In genomic region chr15:102471727-102472126, GRCm38 (mm10) we compare ENCODE assay signal across 10 mouse cellular contexts. TPM values are rescaled to one million over a fixed set of nuclear protein-coding genes. Genes with fewer than 3 reads are reported as not detected.
A peak's percentile ranks its signal among the peaks of the same experiment; 100 is the strongest.
DNase-seq lines count a peak whose midpoint lies in the region; ATAC-seq and TF ChIP-seq lines count a peak whose summit lies in the region.
"Had no signal": no experiment of that assay in that cellular context is flagged by ENCODE, and none has a peak within 500 bp of the region (broad histone marks: within the 10 kb centered on the region; RNA-seq: fewer than 3 reads in every experiment).

No protein-coding gene starts in this region.

- no peak for TF ChIP-seq CTCF in G1E (IDR thresholded peaks at IDR 0.05; ENCODE audit: low read depth, low read length)

- H3K79me2 ChIP-seq in macrophage (ENCODE audit: inconsistent target) = peaks cover 57% of the 10 kb centered on the region

- peaks cover 11% of the 10 kb centered on the region for H3K36me3 ChIP-seq in heart, embryonic 11.5 days (ENCODE audit: control insufficient read depth, insufficient read depth, low read length)
- H3K36me3 ChIP-seq in G1E (replicated peaks) (peaks cover 62% of the 10 kb centered on the region), macrophage (ENCODE audit: inconsistent target) (peaks cover 39% of the 10 kb centered on the region)
- peaks cover 21% of the 10 kb centered on the region for H3K36me3 ChIP-seq in hindbrain, embryonic 11.5 days (ENCODE audit: control insufficient read depth, insufficient read depth, low read length)

- peaks cover 7% of the 10 kb centered on the region for H3K4me1 ChIP-seq in heart, embryonic 11.5 days (ENCODE audit: control insufficient read depth, insufficient read depth, low read length)
- H3K4me1 ChIP-seq in G1E (ENCODE audit: insufficient read depth, low read depth, low read length) = peaks cover 18% of the 10 kb centered on the region
- H3K4me1 ChIP-seq in hindbrain, embryonic 11.5 days (replicated peaks; ENCODE audit: control insufficient read depth, insufficient read depth, low read length) = no peaks in the 10 kb centered on the region

- H3K27ac ChIP-seq in heart, embryonic 11.5 days (ENCODE audit: low read depth, low read length) = no peak overlapping the region
- no peak overlapping the region for H3K27ac ChIP-seq in hindbrain, embryonic 11.5 days (ENCODE audit: low read depth, low read length)
- H3K27ac ChIP-seq in macrophage = peak overlapping the region; percentile 52

- no peak for ATAC-seq in heart, embryonic 11.5 days (replicated peaks; ENCODE audit: insufficient number of reproducible peaks, low FRiP score, low TSS enrichment)
- no peak for ATAC-seq in G1E (ENCODE audit: extremely low read depth, insufficient number of reproducible peaks, low FRiP score, poor library complexity, severe bottlenecking)
- ATAC-seq in hindbrain, embryonic 11.5 days (ENCODE audit: low FRiP score) = no peak
- no peak for ATAC-seq in monocyte, adult 5-6 weeks (replicated peaks; ENCODE audit: insufficient number of reproducible peaks, low FRiP score, low TSS enrichment, poor library complexity, severe bottlenecking)

- no peak overlapping the region for H3K9ac ChIP-seq in heart, embryonic 11.5 days (ENCODE audit: low read depth, low read length)
- H3K9ac ChIP-seq in hindbrain, embryonic 11.5 days (ENCODE audit: low read depth, low read length) = peak overlapping the region; percentile 42; the same call in 1 of the 2 replicates

- peak overlapping the region; percentile 80 for H3K4me2 ChIP-seq in heart, embryonic 11.5 days
- H3K4me2 ChIP-seq in hindbrain, embryonic 11.5 days (replicated peaks; ENCODE audit: low read depth, low read length) = peak overlapping the region; percentile 41

- H3K9me3 ChIP-seq in heart, embryonic 11.5 days (replicated peaks; ENCODE audit: control insufficient read depth, low read length) = no peaks in the 10 kb centered on the region; the same call in 1 of the 2 replicates
- peaks cover 6% of the 10 kb centered on the region; the same call in 1 of the 2 replicates for H3K9me3 ChIP-seq in G1E (replicated peaks)
- H3K9me3 ChIP-seq in hindbrain, embryonic 11.5 days (ENCODE audit: control insufficient read depth, low read length) = no peaks in the 10 kb centered on the region

- peak overlapping the region; percentile 75 for H3K4me3 ChIP-seq in heart, embryonic 11.5 days (ENCODE audit: low read depth, low read length)
- H3K4me3 ChIP-seq in G1E (ENCODE audit: low read depth, low read length) = peak overlapping the region; percentile 82
- H3K4me3 ChIP-seq in hindbrain, embryonic 11.5 days (ENCODE audit: low read depth, low read length) = peak overlapping the region; percentile 77
- peak overlapping the region; percentile 62 for H3K4me3 ChIP-seq in macrophage (ENCODE audit: inconsistent target)

- H3K27me3 ChIP-seq in heart, embryonic 11.5 days (ENCODE audit: control insufficient read depth, insufficient read depth, low read length) = no peaks in the 10 kb centered on the region
- no peaks in the 10 kb centered on the region for H3K27me3 ChIP-seq in G1E (ENCODE audit: insufficient read depth, low read length)
- H3K27me3 ChIP-seq in hindbrain, embryonic 11.5 days (ENCODE audit: control insufficient read depth, insufficient read depth, low read length) = no peaks in the 10 kb centered on the region

- no peak for DNase-seq in heart, adult 18-20 months
- DNase-seq in G1E (ENCODE audit: low spot score) = no peak
- no peak for DNase-seq in hindbrain, embryonic 11.5 days (ENCODE audit: low spot score)
- no peak for DNase-seq in adrenal gland, postnatal 4 days (ENCODE audit: low spot score in 2 of 2)
- no peak for DNase-seq in embryo, embryonic 11 days
- DNase-seq: right cerebral cortex, postnatal 25 days had no signal

RNA-seq across cellular contexts. Expression of gene Pcbp2, which starts 1.4 kb away (rescaled TPM):
- polyA plus RNA-seq in heart, embryonic 11.5 days (2014; fragmentation: Nextera tagmentation; extraction: Ambion mirVana) = 187 and 213 TPM in 2 replicates
- 100 to 1,000 TPM; 418 to 491 TPM for total RNA-seq in heart, adult 18-20 months (2021)
- total RNA-seq in G1E (2014; fragmentation: Nextera tagmentation) (1,640 and 1,748 TPM in 2 replicates), G1E (2017) (202 and 214 TPM in 2 replicates)
- polyA plus RNA-seq in G1E (2012) (660 and 876 TPM in 2 replicates), macrophage (2018) (469 to 548 TPM (median 534 TPM) in 3 replicates)
- 238 and 273 TPM in 2 replicates for polyA plus RNA-seq in hindbrain, embryonic 11.5 days (2014; fragmentation: Nextera tagmentation; extraction: Ambion mirVana)
- total RNA-seq in macrophage (2018; cell fraction: chromatin; rRNA removed) = 100 to 1,000 TPM; 282 to 698 (median 421) TPM
- total RNA-seq in macrophage (2018; cell fraction: cytosol; rRNA removed) = 100 to 1,000 TPM; 519 to 726 (median 593) TPM
- 100 to 1,000 TPM; 274 to 476 (median 355) TPM for total RNA-seq in macrophage (2018; cell fraction: nucleus; rRNA removed)
- 100 to 1,000 TPM; 925 to 956 TPM for total RNA-seq in adrenal gland, postnatal 4 days (2021)
- 106 to 183 TPM (median 119 TPM) in 3 replicates for total RNA-seq in monocyte, adult 5-6 weeks (2017)

RNA-seq across cellular contexts. Expression of gene Prr13, which starts 12.9 kb away (rescaled TPM):
- 124 and 139 TPM in 2 replicates for polyA plus RNA-seq in heart, embryonic 11.5 days (2014; fragmentation: Nextera tagmentation; extraction: Ambion mirVana)
- total RNA-seq in heart, adult 18-20 months (2021) = 10 to 100 TPM; 20.3 to 24.4 TPM
- total RNA-seq in G1E (2014; fragmentation: Nextera tagmentation) (78.6 and 94.0 TPM in 2 replicates), G1E (2017) (84.1 and 86.0 TPM in 2 replicates)
- polyA plus RNA-seq in G1E (2012) (122 and 254 TPM in 2 replicates), macrophage (2018) (149 to 380 TPM (median 236 TPM) in 3 replicates)
- 108 and 118 TPM in 2 replicates for polyA plus RNA-seq in hindbrain, embryonic 11.5 days (2014; fragmentation: Nextera tagmentation; extraction: Ambion mirVana)
- 10 to 100 TPM; 28.8 to 99.2 (median 50.4) TPM for total RNA-seq in macrophage (2018; cell fraction: chromatin; rRNA removed)
- 100 to 1,000 TPM; 206 to 293 (median 246) TPM for total RNA-seq in macrophage (2018; cell fraction: cytosol; rRNA removed)
- 100 to 1,000 TPM in 18 of 26 experiments, 10 to 100 TPM in 8; 71.4 to 195 (median 119) TPM for total RNA-seq in macrophage (2018; cell fraction: nucleus; rRNA removed)
- 10 to 100 TPM; 63.2 to 81.5 TPM for total RNA-seq in adrenal gland, postnatal 4 days (2021)
- total RNA-seq in monocyte, adult 5-6 weeks (2017) = 233 to 280 TPM (median 259 TPM) in 3 replicates

RNA-seq across cellular contexts. Expression of gene Amhr2, which starts 26.6 kb away (rescaled TPM):
- polyA plus RNA-seq in heart, embryonic 11.5 days (2014; fragmentation: Nextera tagmentation; extraction: Ambion mirVana) = 0.93 and 1.2 TPM in 2 replicates
- total RNA-seq in heart, adult 18-20 months (2021) = under 1 TPM; 0.39 to 0.97 TPM
- total RNA-seq in G1E (2014; fragmentation: Nextera tagmentation) (not detected in 2 replicates), G1E (2017) (not detected in 2 replicates)
- polyA plus RNA-seq in G1E (2012) (not detected in 2 replicates), macrophage (2018) (0.07 TPM in 1 of 3 replicates, not detected in the others)
- 0.28 and 0.46 TPM in 2 replicates for polyA plus RNA-seq in hindbrain, embryonic 11.5 days (2014; fragmentation: Nextera tagmentation; extraction: Ambion mirVana)
- total RNA-seq in macrophage (2018; cell fraction: chromatin; rRNA removed) = 1 to 10 TPM in 1 of 26 experiments, under 1 TPM in 5, not detected in 20; 0.35 to 3.0 (median 0.71) TPM
- under 1 TPM in 1 of 26 experiments, not detected in 25; 0.10 TPM for total RNA-seq in macrophage (2018; cell fraction: cytosol; rRNA removed)
- 1 to 10 TPM in 1 of 26 experiments, under 1 TPM in 7, not detected in 18; 0.26 to 1.1 (median 0.40) TPM for total RNA-seq in macrophage (2018; cell fraction: nucleus; rRNA removed)
- 1 to 10 TPM; 2.8 to 3.1 TPM for total RNA-seq in adrenal gland, postnatal 4 days (2021)
- 0.86 TPM in 1 of 3 replicates, not detected in the others for total RNA-seq in monocyte, adult 5-6 weeks (2017)

RNA-seq across cellular contexts. Expression of gene Gm10337, which starts 31.8 kb away (rescaled TPM):
- polyA plus RNA-seq in heart, embryonic 11.5 days (2014; fragmentation: Nextera tagmentation; extraction: Ambion mirVana) = 2.7 TPM in 1 of 2 replicates, not detected in the other
- not detected for total RNA-seq in heart, adult 18-20 months (2021)
- 28.7 TPM in 1 of 2 replicates, not detected in the other for total RNA-seq in G1E (2014; fragmentation: Nextera tagmentation)
- not detected in 2 replicates for total RNA-seq in G1E (2017)
- not detected in 2 replicates for polyA plus RNA-seq in G1E (2012)
- 5.1 and 8.8 TPM in 2 replicates for polyA plus RNA-seq in hindbrain, embryonic 11.5 days (2014; fragmentation: Nextera tagmentation; extraction: Ambion mirVana)
- total RNA-seq in macrophage (2018; cell fraction: chromatin; rRNA removed) = not detected
- not detected for total RNA-seq in macrophage (2018; cell fraction: cytosol; rRNA removed)
- not detected for total RNA-seq in macrophage (2018; cell fraction: nucleus; rRNA removed)
- not detected in 3 replicates for polyA plus RNA-seq in macrophage (2018)
- total RNA-seq in adrenal gland, postnatal 4 days (2021) = 1 to 10 TPM in 1 of 2 experiments, not detected in 1; 4.3 TPM
- not detected in 3 replicates for total RNA-seq in monocyte, adult 5-6 weeks (2017)
- total RNA-seq: layer of hippocampus, postnatal 10 days had no signal

RNA-seq across cellular contexts. Expression of gene Map3k12, which starts 45.1 kb away (rescaled TPM):
- polyA plus RNA-seq in heart, embryonic 11.5 days (2014; fragmentation: Nextera tagmentation; extraction: Ambion mirVana) = 10.0 and 10.9 TPM in 2 replicates
- 1 to 10 TPM; 1.8 to 2.3 TPM for total RNA-seq in heart, adult 18-20 months (2021)
- total RNA-seq in G1E (2014; fragmentation: Nextera tagmentation) (0.75 and 1.4 TPM in 2 replicates), G1E (2017) (1.9 TPM in 2 replicates)
- polyA plus RNA-seq in G1E (2012) (0.60 and 0.72 TPM in 2 replicates), macrophage (2018) (4.7 to 7.1 TPM (median 5.2 TPM) in 3 replicates)
- polyA plus RNA-seq in hindbrain, embryonic 11.5 days (2014; fragmentation: Nextera tagmentation; extraction: Ambion mirVana) = 21.2 and 23.8 TPM in 2 replicates
- total RNA-seq in macrophage (2018; cell fraction: chromatin; rRNA removed) = 10 to 100 TPM in 17 of 26 experiments, 1 to 10 TPM in 9; 1.8 to 34.0 (median 13.6) TPM
- 1 to 10 TPM; 1.7 to 7.0 (median 5.0) TPM for total RNA-seq in macrophage (2018; cell fraction: cytosol; rRNA removed)
- total RNA-seq in macrophage (2018; cell fraction: nucleus; rRNA removed) = 10 to 100 TPM in 11 of 26 experiments, 1 to 10 TPM in 15; 2.0 to 26.8 (median 9.3) TPM
- 10 to 100 TPM; 13.2 to 13.4 TPM for total RNA-seq in adrenal gland, postnatal 4 days (2021)
- 0.32 to 1.2 TPM (median 0.97 TPM) in 3 replicates for total RNA-seq in monocyte, adult 5-6 weeks (2017)
